Mouse (Mus musculus) urinary bladder, postnatal 14 days (tissue): ENCODE results near the gene Gm20388.
"Not testable (repeated sequence)": the region's sequence is repeated elsewhere in the genome, so short reads cannot be mapped to it uniquely, and the experiment has no call there.

Experiments used
- DNase-seq: peaks from one replicate; pipeline ENCODE4 v3.0.0; 2021; ENCODE audit warnings: low spot score

The Gm20388 gene

GRCm38 (mm10) chr8:121651874-121652361, 1741.3 kb downstream of the Gm20388 start:
- DNase-seq: peak; percentile 55

GRCm38 (mm10) chr8:121652774-121653323, 1742.2 kb downstream of the Gm20388 start, which contains the start of gene Zcchc14:
Gene Zcchc14 (minus strand): TSS chr8:121652901.
- peak; percentile 99 for DNase-seq

- DNase-seq: no peak
Measured at GRCm38 (mm10) chr8:121653340-121654019, 1742.8 kb downstream of the Gm20388 start.

- no peak for DNase-seq
Measured at GRCm38 (mm10) chr8:121654131-121654530, 1743.5 kb downstream of the Gm20388 start.

- no peak for DNase-seq
Measured at GRCm38 (mm10) chr8:121654966-121655494, 1744.4 kb downstream of the Gm20388 start.

GRCm38 (mm10) chr8:121660602-121661001, 1750.0 kb downstream of the Gm20388 start:
- peak; percentile 38 for DNase-seq

GRCm38 (mm10) chr8:121661631-121662357, 1751.2 kb downstream of the Gm20388 start:
- DNase-seq: no peak

GRCm38 (mm10) chr8:121663101-121663500, 1752.5 kb downstream of the Gm20388 start:
- no peak for DNase-seq

- DNase-seq: peak; percentile 53
Measured at GRCm38 (mm10) chr8:121665329-121665728, 1754.7 kb downstream of the Gm20388 start.

- DNase-seq: not testable (repeated sequence)
Measured at GRCm38 (mm10) chr8:121667936-121668500, 1757.4 kb downstream of the Gm20388 start.

- no peak for DNase-seq
Measured at GRCm38 (mm10) chr8:121668553-121668952, 1757.9 kb downstream of the Gm20388 start.

- no peak for DNase-seq
Measured at GRCm38 (mm10) chr8:121669208-121669607, 1758.6 kb downstream of the Gm20388 start.

GRCm38 (mm10) chr8:121673153-121673552, 1762.5 kb downstream of the Gm20388 start:
- no peak for DNase-seq

GRCm38 (mm10) chr8:121673917-121674316, 1763.3 kb downstream of the Gm20388 start:
- no peak for DNase-seq

GRCm38 (mm10) chr8:121674524-121674923, 1763.9 kb downstream of the Gm20388 start:
- no peak for DNase-seq

- no peak for DNase-seq
Measured at GRCm38 (mm10) chr8:121675161-121675560, 1764.5 kb downstream of the Gm20388 start.

- DNase-seq: peak; percentile 59
Measured at GRCm38 (mm10) chr8:121675701-121676100, 1765.1 kb downstream of the Gm20388 start.

GRCm38 (mm10) chr8:121678696-121679095, 1768.1 kb downstream of the Gm20388 start:
- DNase-seq: no peak

- DNase-seq: no peak
Measured at GRCm38 (mm10) chr8:121680896-121681295, 1770.3 kb downstream of the Gm20388 start.

GRCm38 (mm10) chr8:121681457-121681856, 1770.8 kb downstream of the Gm20388 start:
- DNase-seq: no peak

- DNase-seq: no peak
Measured at GRCm38 (mm10) chr8:121683083-121683832, 1772.6 kb downstream of the Gm20388 start.
